Mouse (Mus musculus): ENCODE measurements around the gene Zfp513.

Zfp513 gene

DNA sequence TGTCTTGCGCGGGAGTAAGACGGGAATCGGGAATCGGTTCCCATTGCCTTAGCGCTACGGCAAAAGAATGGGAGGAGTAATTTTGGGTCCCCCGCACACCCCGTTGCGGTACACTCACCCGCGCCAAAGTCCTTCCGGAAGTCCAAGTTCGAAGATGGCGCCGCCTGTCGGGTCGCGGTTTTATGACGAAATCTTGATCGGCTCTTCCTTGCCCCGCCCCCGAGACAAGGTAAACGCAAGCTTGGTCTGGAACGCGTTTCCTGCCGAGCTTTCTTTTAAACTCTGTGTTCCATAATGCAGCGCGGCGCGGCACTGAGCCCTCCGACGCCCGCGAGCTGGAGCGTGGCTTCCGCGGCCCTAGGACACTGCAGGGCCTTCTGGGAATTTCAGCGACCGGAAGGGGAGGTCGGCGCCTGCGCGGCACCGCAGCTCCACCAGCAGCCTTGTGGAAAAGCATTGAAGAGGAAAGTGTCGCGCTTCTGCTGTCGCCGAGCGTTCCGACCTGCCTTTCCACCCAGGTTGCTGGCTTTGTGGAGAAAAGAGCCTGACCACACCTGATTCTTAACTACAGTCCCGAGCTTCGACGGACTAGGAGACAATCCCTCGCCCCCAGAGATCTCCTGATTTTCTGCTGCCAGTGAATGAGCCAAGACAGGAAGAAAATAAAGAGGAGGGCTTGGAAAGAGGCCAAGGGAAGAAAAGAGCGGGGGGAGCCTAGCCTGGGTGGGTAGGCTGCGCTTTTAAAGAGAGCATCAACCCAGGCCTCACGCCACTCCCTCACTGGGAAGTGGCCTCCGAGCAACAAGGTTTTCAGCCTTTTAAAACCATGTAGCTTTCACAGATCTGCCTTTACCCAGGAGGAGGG is 22.1 kb downstream of the Zfp513 start, which contains the start of the genes Gm29609 and Gtf3c2:
Gm29609 (minus strand) TSS at position 146 of the 865 bp plus-strand sequence.
Gtf3c2 (minus strand) TSS at position 379 of the 865 bp plus-strand sequence.
- in situ Hi-C loops (cut with MboI, MseI) = loop anchor here (5.0 kb wide), 1 partner anchor 62 kb away; the partner anchor contains the start of genes Gm9970 and Nrbp1

DNA sequence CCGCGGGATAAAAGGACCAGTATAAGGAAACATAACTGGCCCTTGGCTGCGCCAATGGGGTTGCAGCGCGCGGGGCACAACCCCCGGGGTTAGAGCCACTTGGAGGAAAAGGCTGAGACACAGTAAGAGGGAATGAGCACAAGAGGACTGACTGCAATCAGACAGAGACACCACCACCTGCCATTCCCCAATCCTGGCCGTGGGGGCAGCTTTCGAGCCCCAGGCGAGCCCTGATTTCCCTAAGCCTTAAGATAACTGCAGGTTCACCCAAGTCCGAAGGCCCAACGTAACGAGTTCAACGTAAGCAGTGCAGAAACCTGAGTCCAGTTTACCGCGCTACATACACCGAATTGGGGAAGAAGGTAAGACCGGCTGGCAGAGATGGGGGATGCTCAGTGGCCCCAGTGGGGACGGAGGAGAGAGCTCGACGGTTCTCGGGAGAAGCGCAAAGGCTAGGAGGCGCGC is 22.8 kb downstream of the Zfp513 start:
- in situ Hi-C loops (cut with MboI, MseI) = loop anchor here (5.0 kb wide), 1 partner anchor 63 kb away; the partner anchor contains the start of genes Gm9970 and Nrbp1

DNA sequence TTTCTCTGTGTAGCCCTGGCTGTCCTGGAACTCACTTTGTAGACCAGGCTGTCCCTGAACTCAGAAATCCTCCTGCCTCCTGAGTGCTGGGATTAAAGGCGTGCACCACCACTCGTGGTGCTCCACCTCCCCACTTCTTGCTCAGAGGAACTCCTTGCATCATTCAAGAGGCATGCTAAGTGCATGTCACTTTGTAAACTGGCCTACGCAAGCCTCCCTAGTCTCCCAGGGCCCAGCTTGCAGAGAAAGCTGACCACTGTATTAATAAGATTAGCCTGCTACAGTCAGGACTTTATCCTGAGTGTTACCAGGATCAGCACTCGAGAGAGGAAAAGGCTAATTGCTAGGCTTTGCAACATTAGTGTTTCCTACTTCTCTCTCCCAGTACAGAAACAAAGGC is 33.5 kb downstream of the Zfp513 start:
- in situ Hi-C loops (cut with MboI, MseI) = no loop called here

DNA sequence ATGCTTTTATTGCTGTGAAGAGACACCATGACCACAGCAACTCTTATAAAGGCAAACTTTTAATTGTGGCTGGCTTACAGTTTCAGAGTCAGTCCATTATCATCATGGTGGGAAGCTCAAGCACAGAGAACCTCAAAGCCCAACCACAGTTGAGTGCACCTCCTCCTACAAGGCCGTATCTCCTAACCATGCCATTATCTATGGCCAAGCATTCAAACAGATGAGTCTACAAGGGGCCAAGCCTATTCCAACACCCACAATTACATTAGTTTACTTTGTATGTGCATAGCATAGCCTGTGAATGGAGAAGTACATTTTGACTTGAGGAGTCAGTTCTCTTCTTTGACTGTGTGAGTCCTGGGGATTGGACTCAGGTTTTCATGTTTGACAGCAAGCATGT is 37.2 kb downstream of the Zfp513 start:
- in situ Hi-C loops (cut with MboI, MseI) = no loop called here

DNA sequence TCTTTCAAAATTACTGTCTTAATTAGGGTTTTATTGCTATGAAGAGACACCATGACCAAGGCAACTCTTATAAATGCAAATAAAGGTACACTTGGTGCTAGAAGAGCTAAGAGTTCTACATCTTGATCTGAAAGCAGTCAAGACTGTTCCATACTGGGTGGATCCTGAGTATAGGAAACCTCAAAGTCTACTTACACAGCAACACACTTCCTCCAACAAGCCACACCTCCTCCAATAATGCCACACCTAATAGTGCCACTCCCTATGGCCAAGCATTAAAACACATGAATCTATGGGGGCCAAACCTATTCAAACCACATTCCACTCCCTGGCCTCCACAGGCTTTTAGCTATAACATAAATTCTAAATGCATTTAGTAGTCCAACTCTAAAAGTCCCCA is 39.6 kb downstream of the Zfp513 start:
- in situ Hi-C loops (cut with MboI, MseI) = no loop called here

DNA sequence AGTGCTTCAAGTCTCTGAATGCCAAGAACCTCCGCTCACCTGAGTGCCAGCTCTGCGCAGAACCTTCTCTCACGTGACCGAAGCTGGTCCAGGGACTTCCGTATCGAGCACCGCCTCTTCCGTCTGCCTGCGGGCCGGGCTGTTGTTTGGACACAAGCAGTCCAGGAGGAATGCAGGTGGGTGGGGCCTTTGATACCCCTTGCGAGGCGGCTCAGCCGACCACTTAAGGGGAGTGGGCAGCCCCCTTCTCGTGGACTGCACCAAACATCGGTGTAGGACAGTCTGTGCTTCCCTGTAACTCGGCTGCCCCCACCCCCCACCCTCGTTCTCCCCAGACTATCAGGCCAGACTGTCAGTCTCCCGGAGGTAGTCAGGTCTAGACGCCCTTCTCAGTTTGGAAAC is 48.0 kb downstream of the Zfp513 start, which contains the start of gene Mpv17:
Mpv17 (minus strand) TSS at position 100 of the 402 bp plus-strand sequence.
- in situ Hi-C loops (cut with MboI, MseI) = no loop called here

DNA sequence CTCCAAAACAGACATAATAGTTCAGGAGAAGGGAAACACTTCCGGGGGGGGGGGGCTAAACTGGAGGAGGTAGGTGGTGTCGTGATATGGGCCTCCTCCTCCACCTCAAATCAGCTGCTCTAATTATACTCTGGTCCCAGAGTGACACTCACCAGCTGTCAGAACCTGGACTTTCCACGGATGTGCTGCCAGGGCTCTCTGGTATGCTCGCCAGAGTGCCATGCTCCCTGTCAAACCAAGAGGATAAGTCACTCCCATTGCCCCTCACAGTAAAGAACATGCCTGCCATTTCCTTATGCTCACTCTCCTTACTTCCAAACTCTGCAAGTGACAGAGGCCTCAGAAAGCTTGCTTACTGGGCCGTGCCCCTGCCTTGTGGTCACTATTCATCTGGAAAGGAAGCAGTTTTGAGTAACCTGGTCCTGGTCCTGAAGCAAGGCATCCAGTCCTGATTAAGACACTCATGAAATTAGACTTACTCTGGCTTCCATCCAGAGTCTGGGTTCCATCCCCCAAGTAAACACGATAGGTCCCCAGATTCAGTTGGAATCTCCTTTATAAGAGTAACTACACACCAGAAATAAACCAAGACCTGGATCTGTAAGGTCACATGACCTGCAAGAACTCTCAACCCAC is 48.5 kb downstream of the Zfp513 start:
- in situ Hi-C loops (cut with MboI, MseI) = no loop called here

DNA sequence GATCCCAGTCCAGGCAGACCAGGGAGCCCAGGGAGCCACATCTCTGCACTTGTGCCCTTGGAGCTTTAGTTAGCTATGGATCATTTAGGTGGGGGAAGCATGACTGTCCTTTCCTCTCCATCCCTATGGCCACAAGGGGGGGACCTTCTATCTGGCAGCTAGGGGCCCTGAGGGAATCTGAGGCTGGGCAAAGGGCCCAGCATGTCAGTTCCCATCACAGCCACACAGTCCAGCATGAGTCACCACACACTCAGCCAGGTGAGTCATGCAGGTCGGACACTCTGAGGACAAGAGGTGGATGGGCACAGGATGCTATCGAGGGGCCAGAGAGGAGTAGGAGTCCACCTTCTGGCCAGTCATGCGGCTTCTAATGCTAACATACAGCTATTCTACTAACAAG is 50.4 kb downstream of the Zfp513 start:
- in situ Hi-C loops (cut with MboI, MseI) = no loop called here

DNA sequence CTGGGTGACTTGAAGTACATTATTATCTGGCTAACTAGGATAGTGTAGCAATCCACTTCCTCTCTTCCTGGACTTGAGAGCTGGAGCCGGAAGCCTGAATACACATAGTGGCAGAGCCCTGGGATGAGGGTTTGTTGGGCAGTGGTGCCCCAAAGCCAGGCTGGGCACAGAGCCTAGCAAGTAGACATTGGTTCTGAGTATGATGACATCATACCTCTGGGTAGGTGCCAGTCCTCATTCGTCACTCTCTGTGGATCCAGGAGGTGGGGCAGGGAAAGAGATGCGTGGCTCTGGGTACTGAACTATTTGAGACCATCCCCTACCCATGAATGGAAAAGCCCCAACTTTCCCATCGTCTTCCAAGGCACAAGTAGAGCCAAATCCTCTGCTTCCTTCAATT is 52.3 kb downstream of the Zfp513 start:
- in situ Hi-C loops (cut with MboI, MseI) = no loop called here
